Mouse (Mus musculus): ENCODE data around the gene Olfr1438-ps1.
"Not testable (repeated sequence)": the region's sequence is repeated elsewhere in the genome, so short reads cannot be mapped to it uniquely, and the experiment has no call there.

Gene Olfr1438-ps1

GRCm38 (mm10) chr19:12335810-12336209, at the start of gene Olfr1438-ps1:
TSS of gene Olfr1438-ps1 (minus strand) at chr19:12335910.
- no peak for DNase-seq

GRCm38 (mm10) chr19:12374465-12375025, 38.8 kb upstream of the Olfr1438-ps1 start:
- DNase-seq: no peak

- no peak for DNase-seq
Observed at GRCm38 (mm10) chr19:12373004-12373403, 37.3 kb upstream of the Olfr1438-ps1 start.

GRCm38 (mm10) chr19:12325001-12325400, 10.7 kb downstream of the Olfr1438-ps1 start, which contains the start of gene Olfr1437:
TSS of gene Olfr1437 (minus strand) at chr19:12325101.
- no peak for DNase-seq

- not testable (repeated sequence) for DNase-seq
Observed at GRCm38 (mm10) chr19:12299030-12299429, 36.7 kb downstream of the Olfr1438-ps1 start, which contains the start of gene Olfr1436. TSS of gene Olfr1436 (minus strand) at chr19:12299130.

GRCm38 (mm10) chr19:12292979-12293378, 42.7 kb downstream of the Olfr1438-ps1 start:
- DNase-seq: no peak

- no peak for DNase-seq
Observed at GRCm38 (mm10) chr19:12279554-12279953, 56.2 kb downstream of the Olfr1438-ps1 start, which contains the start of gene Olfr1434. TSS of gene Olfr1434 (plus strand) at chr19:12279854.

All from thymus, postnatal 36 days (tissue).